Mouse (Mus musculus) brain, embryonic 14.5 days (tissue): Measurements from ENCODE around the gene Frmd4b.

Experiments used
- CTCF ChIP-seq: fragments of 200-500 bp; IDR thresholded peaks from 2 replicates; pipeline ENCODE4 v1.5.1; 2012; ENCODE audit warnings: inconsistent platforms, mild to moderate bottlenecking, moderate library complexity, borderline replicate concordance; ENCODE audit not compliant: insufficient read depth, insufficient read length; ENCODE audit errors: extremely low read depth
- POLR2A ChIP-seq: fragments of 200-500 bp; IDR thresholded peaks from 2 replicates; pipeline ENCODE4 v1.6.1; 2012; ENCODE audit warnings: mild to moderate bottlenecking, inconsistent platforms, borderline replicate concordance; ENCODE audit not compliant: poor library complexity, insufficient read depth, insufficient read length, severe bottlenecking; ENCODE audit errors: extremely low read depth

GRCm38 (mm10) chr6:97429688-97430343 is 187.5 kb downstream of the Frmd4b start:
- TF ChIP-seq CTCF = no peak
- TF ChIP-seq POLR2A = no peak
